Mouse (Mus musculus) layer of hippocampus, postnatal 14 days (tissue): ENCODE measurements at regions not wholly inside any gene's neighbourhood (a gene's known extent, or its start where the extent isn't known, plus 50 kb on each side); places are given as distances from the start of the nearest gene placed in this dataset.

Source experiments
- DNase-seq, 2 experiments: peaks; one replicate each; pipeline ENCODE4 v3.0.0; 2021 to 2022; ENCODE audit warnings: low spot score in 2 of 2, mixed read lengths in 1 of 2
- microRNA-seq, 2 experiments: library from miRNA; unstranded; fragments of <30 nt; microRNA quantifications; one replicate each; pipeline ENCODE4 v1.2.0; 2021

DNA sequence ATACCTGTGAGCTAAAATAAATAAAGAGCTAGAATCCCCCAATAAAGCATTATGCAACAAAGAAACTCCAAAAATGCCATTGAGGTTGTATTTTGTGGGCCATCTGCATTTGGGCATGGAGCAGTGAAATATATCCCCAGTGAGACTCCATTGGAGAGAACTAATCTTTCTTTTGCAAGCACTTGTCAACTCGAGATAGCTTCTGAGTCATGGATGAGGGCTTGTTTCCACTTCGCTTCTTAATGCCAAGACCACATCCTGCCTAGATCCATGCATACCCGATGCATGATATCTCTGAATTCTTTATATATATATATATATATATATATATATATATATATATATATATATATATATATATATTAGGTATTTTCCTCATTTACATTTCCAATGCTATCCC lies 349.0 kb upstream of the Slc8a1 start:
- DNase-seq, result no peak

DNA sequence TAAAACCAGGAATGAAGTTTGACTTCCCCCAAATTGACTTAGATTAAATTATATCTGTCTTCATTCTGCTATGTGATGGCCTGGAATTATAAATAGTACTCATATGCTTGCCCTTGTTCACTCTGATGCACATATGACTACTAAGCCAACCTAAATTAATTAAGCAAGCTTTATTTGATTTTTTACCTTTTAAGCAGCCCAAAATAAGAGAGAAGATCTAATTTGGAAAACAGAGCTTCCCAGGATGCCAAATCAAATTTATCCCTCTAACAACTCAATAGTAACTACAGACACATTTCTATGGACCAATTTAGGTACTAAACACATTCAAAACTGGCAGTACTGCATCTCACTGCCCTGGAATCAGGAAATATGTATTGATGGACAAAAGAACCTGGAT lies 342.1 kb upstream of the Slc8a1 start:
- DNase-seq, result no peak

Small RNA genes in the stretch of these regions (microRNA-seq; reads per million reads assigned to microRNA genes)
- gene Gm23400, result 0 reads per million in 2 experiments
- 0 reads per million in 2 experiments for gene Gm27359
